Mouse (Mus musculus): ENCODE results near the gene Atg14. TPM values are rescaled to one million over a fixed set of nuclear protein-coding genes. Genes with fewer than 3 reads are reported as not detected.
"Not testable (repeated sequence)": the region's sequence is repeated elsewhere in the genome, so short reads cannot be mapped to it uniquely, and the experiment has no call there.

The Atg14 gene
- polyA plus RNA-seq (2014; fragmentation: Nextera tagmentation; extraction: Ambion mirVana) = 15.9 and 16.9 TPM in 2 replicates

DNA sequence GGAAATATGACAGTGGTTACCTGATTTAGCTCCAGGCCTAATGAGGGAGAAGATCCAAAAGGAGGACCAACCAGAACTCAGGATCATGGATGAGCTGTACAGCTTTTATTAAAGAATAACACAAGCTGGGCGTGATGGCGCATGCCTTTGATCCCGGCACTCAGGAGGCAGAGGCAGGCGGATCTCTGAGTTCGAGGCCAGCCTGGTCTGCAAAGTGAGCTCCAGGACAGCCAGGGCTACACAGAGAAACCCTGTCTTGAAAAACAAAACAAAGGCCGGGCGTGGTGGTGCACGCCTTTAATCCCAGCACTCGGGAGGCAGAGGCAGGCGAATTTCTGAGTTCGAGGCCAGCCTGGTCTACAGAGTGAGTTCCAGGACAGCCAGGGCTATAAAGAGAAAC, at the start of gene Atg14:
Atg14 (minus strand) TSS at position 101 of the 400 bp plus-strand sequence.
- H3K9ac ChIP-seq; H3K9me3 ChIP-seq (ENCODE audit: control insufficient read depth, low read length); H3K36me3 ChIP-seq (replicated peaks; ENCODE audit: control insufficient read depth, insufficient read depth); DNase-seq (ENCODE audit: low spot score); ATAC-seq (ENCODE audit: low FRiP score); H3K27ac ChIP-seq; H3K27me3 ChIP-seq (ENCODE audit: control insufficient read depth, insufficient read depth, low read length); H3K4me2 ChIP-seq (replicated peaks); H3K4me3 ChIP-seq (replicated peaks; ENCODE audit: low read length): not testable (repeated sequence)
- WGBS = 90% methylated on average over 10 of the region's 11 CpGs
- peaks cover 11% of the 10 kb centered on the region for H3K4me1 ChIP-seq (replicated peaks; ENCODE audit: control insufficient read depth, insufficient read depth, low read length)

GRCm38 (mm10) chr14:47618891-47619290, 48.4 kb upstream of the Atg14 start:
- Histone ChIP-seq H3K4me3 (replicated peaks; ENCODE audit: low read length) (no peak overlapping the region), H3K9ac (no peak overlapping the region), H3K36me3 (replicated peaks; ENCODE audit: control insufficient read depth, insufficient read depth) (no peaks in the 10 kb centered on the region), H3K27ac (no peak overlapping the region), H3K9me3 (ENCODE audit: control insufficient read depth, low read length) (no peaks in the 10 kb centered on the region), H3K4me2 (replicated peaks) (no peak overlapping the region), H3K4me1 (replicated peaks; ENCODE audit: control insufficient read depth, insufficient read depth, low read length) (no peaks in the 10 kb centered on the region), H3K27me3 (ENCODE audit: control insufficient read depth, insufficient read depth, low read length) (no peaks in the 10 kb centered on the region)
- WGBS = 89% methylated on average over 5 of the region's 5 CpGs
- ATAC-seq (ENCODE audit: low FRiP score) (no peak), DNase-seq (ENCODE audit: low spot score) (no peak)

GRCm38 (mm10) chr14:47613254-47613653, 42.8 kb upstream of the Atg14 start:
- 70% methylated on average over 7 of the region's 7 CpGs for WGBS
- no peak for ATAC-seq (ENCODE audit: low FRiP score)
- Histone ChIP-seq H3K27ac (no peak overlapping the region), H3K9ac (no peak overlapping the region), H3K4me2 (replicated peaks) (no peak overlapping the region), H3K4me3 (replicated peaks; ENCODE audit: low read length) (no peak overlapping the region), H3K9me3 (ENCODE audit: control insufficient read depth, low read length) (no peaks in the 10 kb centered on the region), H3K36me3 (replicated peaks; ENCODE audit: control insufficient read depth, insufficient read depth) (no peaks in the 10 kb centered on the region), H3K4me1 (replicated peaks; ENCODE audit: control insufficient read depth, insufficient read depth, low read length) (no peaks in the 10 kb centered on the region), H3K27me3 (ENCODE audit: control insufficient read depth, insufficient read depth, low read length) (no peaks in the 10 kb centered on the region)
- DNase-seq (ENCODE audit: low spot score) = no peak

DNA sequence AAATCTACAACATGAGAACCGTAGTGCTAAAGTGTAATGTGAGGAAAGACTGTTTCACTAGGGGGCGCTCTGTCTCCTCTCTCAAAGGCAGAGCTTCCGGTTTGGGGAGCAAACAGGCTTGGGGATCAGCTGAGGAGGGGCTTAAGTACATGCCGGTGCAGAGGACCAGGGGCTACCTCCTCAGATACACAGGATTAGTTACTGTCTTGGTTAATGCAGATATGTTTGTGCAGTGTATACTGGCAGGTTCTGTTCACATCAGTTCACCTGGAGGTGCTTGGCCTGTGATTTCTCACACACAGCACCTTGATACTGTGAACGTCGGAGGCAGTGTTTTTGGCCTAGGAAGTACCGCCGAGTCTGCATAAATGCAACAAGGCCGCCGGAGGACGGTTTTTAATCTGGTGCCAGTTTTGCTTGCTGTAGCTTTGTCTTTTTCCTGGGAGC, 27.5 kb upstream of the Atg14 start:
- Histone ChIP-seq H3K4me3 (replicated peaks; ENCODE audit: low read length) (no peak overlapping the region), H3K27ac (no peak overlapping the region), H3K9me3 (ENCODE audit: control insufficient read depth, low read length) (no peaks in the 10 kb centered on the region), H3K4me2 (replicated peaks) (peak overlapping the region; percentile 33), H3K4me1 (replicated peaks; ENCODE audit: control insufficient read depth, insufficient read depth, low read length) (no peaks in the 10 kb centered on the region), H3K36me3 (replicated peaks; ENCODE audit: control insufficient read depth, insufficient read depth) (no peaks in the 10 kb centered on the region), H3K27me3 (ENCODE audit: control insufficient read depth, insufficient read depth, low read length) (no peaks in the 10 kb centered on the region), H3K9ac (no peak overlapping the region)
- 27% methylated on average over 11 of the region's 11 CpGs for WGBS
- DNase-seq (ENCODE audit: low spot score) (peak; percentile 83), ATAC-seq (ENCODE audit: low FRiP score) (peak; percentile 75)

DNA sequence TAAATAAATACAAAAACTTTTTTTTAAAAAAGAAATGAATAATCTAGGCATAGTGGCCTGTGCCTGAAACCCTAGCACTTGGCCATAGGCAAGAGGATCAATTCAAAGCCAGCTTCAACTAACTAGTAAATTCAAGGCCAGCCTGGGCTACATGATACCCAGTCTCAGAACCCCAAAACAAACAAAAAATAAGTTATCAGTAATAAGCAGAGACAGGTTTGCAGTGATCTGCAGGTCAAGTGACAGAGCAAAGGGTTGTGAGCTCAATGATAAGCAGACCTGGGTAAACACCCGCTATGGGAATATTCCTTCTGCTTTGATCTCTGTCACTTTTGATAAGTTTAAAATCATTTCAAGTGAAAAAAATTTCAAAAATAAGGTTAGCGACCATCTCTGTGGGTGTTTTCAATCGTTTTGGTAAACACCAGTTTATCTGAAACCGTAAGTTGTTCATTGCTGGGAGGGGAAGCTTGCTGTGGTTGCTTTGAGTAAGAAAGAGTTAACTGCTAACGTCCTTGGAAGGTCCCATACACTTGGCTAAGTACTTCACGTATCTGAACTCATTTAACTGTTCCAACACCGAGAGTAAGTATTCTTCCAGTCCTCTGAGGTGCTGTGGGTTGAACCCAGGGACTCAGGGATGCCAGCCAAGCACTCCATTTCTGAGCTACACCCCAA, 24.1 kb upstream of the Atg14 start:
- Histone ChIP-seq H3K4me2 (replicated peaks) (no peak overlapping the region), H3K27ac (no peak overlapping the region), H3K36me3 (replicated peaks; ENCODE audit: control insufficient read depth, insufficient read depth) (no peaks in the 10 kb centered on the region), H3K4me1 (replicated peaks; ENCODE audit: control insufficient read depth, insufficient read depth, low read length) (no peaks in the 10 kb centered on the region), H3K9me3 (ENCODE audit: control insufficient read depth, low read length) (no peaks in the 10 kb centered on the region), H3K4me3 (replicated peaks; ENCODE audit: low read length) (no peak overlapping the region), H3K27me3 (ENCODE audit: control insufficient read depth, insufficient read depth, low read length) (no peaks in the 10 kb centered on the region), H3K9ac (no peak overlapping the region)
- DNase-seq (ENCODE audit: low spot score) (no peak), ATAC-seq (ENCODE audit: low FRiP score) (no peak)
- WGBS = 58% methylated on average over 7 of the region's 7 CpGs

GRCm38 (mm10) chr14:47590391-47590975, 20.0 kb upstream of the Atg14 start:
- H3K4me2 ChIP-seq (replicated peaks) = no peak overlapping the region
- no peak overlapping the region for H3K27ac ChIP-seq
- no peak for DNase-seq (ENCODE audit: low spot score)
- H3K9ac ChIP-seq = no peak overlapping the region
- H3K36me3 ChIP-seq (replicated peaks; ENCODE audit: control insufficient read depth, insufficient read depth) = no peaks in the 10 kb centered on the region
- ATAC-seq (ENCODE audit: low FRiP score) = no peak
- no peaks in the 10 kb centered on the region for H3K4me1 ChIP-seq (replicated peaks; ENCODE audit: control insufficient read depth, insufficient read depth, low read length)
- no peaks in the 10 kb centered on the region for H3K27me3 ChIP-seq (ENCODE audit: control insufficient read depth, insufficient read depth, low read length)
- 66% methylated on average over 10 of the region's 10 CpGs for WGBS
- H3K9me3 ChIP-seq (ENCODE audit: control insufficient read depth, low read length) = no peaks in the 10 kb centered on the region
- H3K4me3 ChIP-seq (replicated peaks; ENCODE audit: low read length) = no peak overlapping the region

- no peaks in the 10 kb centered on the region for H3K27me3 ChIP-seq (ENCODE audit: control insufficient read depth, insufficient read depth, low read length)
- no peaks in the 10 kb centered on the region for H3K9me3 ChIP-seq (ENCODE audit: control insufficient read depth, low read length)
- H3K36me3 ChIP-seq (replicated peaks; ENCODE audit: control insufficient read depth, insufficient read depth) = no peaks in the 10 kb centered on the region
- no peak overlapping the region for H3K4me3 ChIP-seq (replicated peaks; ENCODE audit: low read length)
- 81% methylated on average over 1 of the region's 1 CpGs for WGBS
- no peak overlapping the region for H3K4me2 ChIP-seq (replicated peaks)
- no peak for ATAC-seq (ENCODE audit: low FRiP score)
- no peak overlapping the region for H3K9ac ChIP-seq
- DNase-seq (ENCODE audit: low spot score) = no peak
- no peaks in the 10 kb centered on the region for H3K4me1 ChIP-seq (replicated peaks; ENCODE audit: control insufficient read depth, insufficient read depth, low read length)
- no peak overlapping the region for H3K27ac ChIP-seq
Measured at GRCm38 (mm10) chr14:47589444-47589843, 19.0 kb upstream of the Atg14 start.

GRCm38 (mm10) chr14:47584346-47584745, 13.9 kb upstream of the Atg14 start:
- H3K27ac ChIP-seq = no peak overlapping the region
- H3K4me1 ChIP-seq (replicated peaks; ENCODE audit: control insufficient read depth, insufficient read depth, low read length) = no peaks in the 10 kb centered on the region
- H3K9me3 ChIP-seq (ENCODE audit: control insufficient read depth, low read length) = no peaks in the 10 kb centered on the region
- H3K4me2 ChIP-seq (replicated peaks) = no peak overlapping the region
- no peaks in the 10 kb centered on the region for H3K27me3 ChIP-seq (ENCODE audit: control insufficient read depth, insufficient read depth, low read length)
- DNase-seq (ENCODE audit: low spot score) (no peak), ATAC-seq (ENCODE audit: low FRiP score) (no peak)
- H3K4me3 ChIP-seq (replicated peaks; ENCODE audit: low read length) = no peak overlapping the region
- no peaks in the 10 kb centered on the region for H3K36me3 ChIP-seq (replicated peaks; ENCODE audit: control insufficient read depth, insufficient read depth)
- H3K9ac ChIP-seq = no peak overlapping the region

- DNase-seq (ENCODE audit: low spot score) = no peak
- Histone ChIP-seq H3K4me3 (replicated peaks; ENCODE audit: low read length) (no peak overlapping the region), H3K9ac (no peak overlapping the region), H3K9me3 (ENCODE audit: control insufficient read depth, low read length) (no peaks in the 10 kb centered on the region), H3K27ac (no peak overlapping the region), H3K4me1 (replicated peaks; ENCODE audit: control insufficient read depth, insufficient read depth, low read length) (no peaks in the 10 kb centered on the region), H3K27me3 (ENCODE audit: control insufficient read depth, insufficient read depth, low read length) (no peaks in the 10 kb centered on the region), H3K36me3 (replicated peaks; ENCODE audit: control insufficient read depth, insufficient read depth) (no peaks in the 10 kb centered on the region), H3K4me2 (replicated peaks) (no peak overlapping the region)
- ATAC-seq (ENCODE audit: low FRiP score) = no peak
- 70% methylated on average over 2 of the region's 2 CpGs for WGBS
Measured at GRCm38 (mm10) chr14:47581681-47582080, 11.2 kb upstream of the Atg14 start.
